Mouse (Mus musculus): ENCODE results near the gene Zfp777. TPM values are rescaled to one million over a fixed set of nuclear protein-coding genes. Genes with fewer than 3 reads are reported as not detected.

Gene Zfp777
- polyA plus RNA-seq (2015; fragmentation: Nextera tagmentation; extraction: Ambion mirVana), result 3.0 and 3.2 TPM in 2 replicates

DNA sequence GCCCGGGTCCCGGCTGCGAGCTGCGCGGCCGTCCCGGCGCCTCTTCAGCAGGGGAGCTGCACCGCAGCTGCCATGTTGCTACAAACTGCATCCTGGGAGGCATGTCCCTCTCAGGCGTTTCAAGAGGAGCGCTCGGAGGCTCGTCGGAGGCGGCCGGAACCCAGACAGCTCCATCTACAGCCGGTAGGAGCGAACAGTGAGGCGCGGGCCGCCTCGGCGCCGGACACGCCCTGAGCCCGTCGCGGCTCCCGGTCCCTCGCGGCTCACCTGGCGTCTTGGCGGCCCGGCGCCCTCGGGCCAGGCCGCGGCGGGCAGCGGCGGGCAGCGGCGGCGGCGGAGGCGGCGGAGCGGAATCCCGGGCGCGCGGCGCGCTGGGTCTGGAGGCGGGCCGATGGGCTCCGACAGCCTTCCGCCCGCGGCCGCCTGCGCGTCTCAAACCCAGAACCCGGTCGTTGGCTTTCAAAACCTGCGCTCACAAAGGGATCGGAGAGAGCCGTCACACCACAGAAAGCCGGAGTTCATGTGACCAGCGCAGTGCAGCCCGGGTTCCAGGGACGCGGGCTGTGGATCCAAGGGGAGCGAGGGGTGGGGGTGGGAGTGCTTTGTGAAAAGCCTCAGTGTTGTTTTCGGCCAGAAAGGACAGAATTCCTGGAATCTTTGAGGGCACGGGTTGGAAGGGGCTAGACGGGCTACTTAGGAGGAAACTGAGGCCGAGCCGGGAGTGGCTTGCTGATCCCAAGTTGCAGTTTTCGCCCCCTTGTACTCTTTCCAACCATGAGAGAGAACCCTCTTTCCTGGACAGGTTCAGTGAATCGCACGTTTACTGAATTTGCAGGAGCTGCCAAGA lies at the start of gene Zfp777:
Zfp777 (minus strand) TSS at position 486 of the 847 bp plus-strand sequence.

GRCm38 (mm10) chr6:48086471-48086878 lies 37.8 kb upstream of the Zfp777 start, which contains the start of gene Zfp746:
Zfp746 (minus strand) TSS chr6:48086593.

Small RNA genes lying within 50 kb of the gene (microRNA-seq; reads per million reads assigned to microRNA genes)
- gene Gm24563, result 0 to 0.21 reads per million in 2 experiments

Other genes starting within 250 kb of the Zfp777 start
- gene Pdia4, start 235.5 kb downstream of the Zfp777 start, polyA plus RNA-seq (2015; fragmentation: Nextera tagmentation; extraction: Ambion mirVana), result 37.8 and 55.3 TPM in 2 replicates
- gene Zfp786, start 218.0 kb downstream of the Zfp777 start, polyA plus RNA-seq (2015; fragmentation: Nextera tagmentation; extraction: Ambion mirVana), result 0.69 and 1.1 TPM in 2 replicates
- 3.2 and 3.4 TPM in 2 replicates for gene Zfp398, start 213.2 kb downstream of the Zfp777 start, polyA plus RNA-seq (2015; fragmentation: Nextera tagmentation; extraction: Ambion mirVana)
- gene Zfp282, start 171.7 kb downstream of the Zfp777 start, polyA plus RNA-seq (2015; fragmentation: Nextera tagmentation; extraction: Ambion mirVana), result 6.3 and 7.1 TPM in 2 replicates
- gene Zfp212, start 128.4 kb downstream of the Zfp777 start, polyA plus RNA-seq (2015; fragmentation: Nextera tagmentation; extraction: Ambion mirVana), result 6.9 and 8.7 TPM in 2 replicates
- gene Zfp956, start 95.5 kb downstream of the Zfp777 start, polyA plus RNA-seq (2015; fragmentation: Nextera tagmentation; extraction: Ambion mirVana), result 3.4 and 3.6 TPM in 2 replicates
- gene Zfp746, start 37.7 kb upstream of the Zfp777 start, polyA plus RNA-seq (2015; fragmentation: Nextera tagmentation; extraction: Ambion mirVana), result 7.6 and 8.7 TPM in 2 replicates

All from skeletal muscle tissue, postnatal 0 days (tissue).